Mouse (Mus musculus): Measurements from ENCODE around the gene Fkrp. TPM values are rescaled to one million over a fixed set of nuclear protein-coding genes. Genes with fewer than 3 reads are reported as not detected.
A peak's percentile ranks its signal among the peaks of the same experiment; 100 is the strongest.

Gene Fkrp
- total and polyA plus RNA-seq, 2 experiments from 2014 or later: 50.0 to 81.4 TPM

DNA sequence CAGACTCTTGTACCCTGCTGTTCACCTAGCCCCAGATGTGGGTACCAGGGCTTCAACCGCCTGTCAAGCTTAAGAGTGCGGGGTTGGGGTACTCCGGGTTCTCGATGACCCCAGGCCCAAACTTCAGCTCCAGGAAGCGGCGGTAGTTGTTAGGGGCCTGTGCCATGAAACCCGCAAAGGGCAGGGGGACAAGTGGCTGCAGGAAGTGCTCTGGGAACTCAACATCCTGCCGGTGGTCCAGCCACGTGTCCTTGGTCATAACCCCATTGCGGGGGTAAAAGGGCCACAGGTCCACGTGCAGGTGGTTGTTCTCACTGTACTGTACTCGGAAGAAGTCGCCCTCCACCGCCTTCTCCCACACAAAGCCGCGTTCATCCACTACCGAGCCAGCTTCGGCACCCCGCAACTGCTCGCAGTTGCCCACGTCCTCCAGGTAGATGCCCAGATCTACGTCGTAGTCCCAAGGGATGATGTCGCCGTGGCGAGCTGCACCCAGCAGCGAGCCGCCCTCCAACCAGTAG is 6.1 kb downstream of the Fkrp start:
- ATAC-seq (ENCODE audit: low FRiP score): no peak
- Histone ChIP-seq H3K9ac (replicated peaks; ENCODE audit: low read length, poor library complexity, severe bottlenecking) (peak overlapping the region; percentile 77), H3K36me3 (ENCODE audit: insufficient read depth, low read length) (peaks cover 4% of the 10 kb centered on the region; the same call in 1 of the 2 replicates), H3K27ac (ENCODE audit: low read depth, low read length) (peak overlapping the region; percentile 94), H3K4me2 (ENCODE audit: low read depth, low read length, poor library complexity, severe bottlenecking) (peak overlapping the region; percentile 74), H3K4me3 (ENCODE audit: low read depth, low read length) (peak overlapping the region; percentile 57), H3K27me3 (ENCODE audit: insufficient read depth, low read length) (no peaks in the 10 kb centered on the region), H3K9me3 (ENCODE audit: low read length) (no peaks in the 10 kb centered on the region), H3K4me1 (ENCODE audit: insufficient read depth, low read length) (peaks cover 20% of the 10 kb centered on the region; the same call in 1 of the 2 replicates)
- TF ChIP-seq CTCF (IDR thresholded peaks at IDR 0.05): no peak
- no peak for DNase-seq (ENCODE audit: low spot score)
- WGBS: 49% methylated on average over 28 of the region's 28 CpGs

DNA sequence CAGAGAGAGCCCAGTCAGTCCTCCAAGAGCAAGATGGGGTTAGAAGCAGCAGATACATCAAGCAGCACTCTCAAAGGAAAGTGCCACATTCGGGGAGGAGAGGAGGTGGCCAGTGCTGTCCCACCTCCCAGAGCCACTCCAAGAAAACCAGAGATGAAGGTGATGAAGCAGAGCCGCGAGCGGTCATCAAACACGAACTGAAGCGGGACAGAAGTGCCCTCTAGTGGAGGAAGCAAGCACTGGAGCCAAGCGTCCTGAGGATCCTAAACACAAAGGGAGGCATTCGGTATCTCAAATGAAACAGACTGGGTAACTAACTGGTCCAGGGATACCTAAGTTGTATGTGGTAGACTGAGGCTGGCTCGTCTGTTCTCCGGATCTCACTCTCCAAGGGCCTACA is 6.8 kb downstream of the Fkrp start:
- Histone ChIP-seq H3K4me3 (ENCODE audit: low read depth, low read length) (no peak overlapping the region), H3K9ac (replicated peaks; ENCODE audit: low read length, poor library complexity, severe bottlenecking) (no peak overlapping the region), H3K36me3 (ENCODE audit: insufficient read depth, low read length) (peaks cover 4% of the 10 kb centered on the region; the same call in 1 of the 2 replicates), H3K27ac (ENCODE audit: low read depth, low read length) (peak overlapping the region; percentile 94; the same call in 1 of the 2 replicates), H3K9me3 (ENCODE audit: low read length) (no peaks in the 10 kb centered on the region), H3K27me3 (ENCODE audit: insufficient read depth, low read length) (no peaks in the 10 kb centered on the region), H3K4me2 (ENCODE audit: low read depth, low read length, poor library complexity, severe bottlenecking) (peak overlapping the region; percentile 74), H3K4me1 (ENCODE audit: insufficient read depth, low read length) (peaks cover 19% of the 10 kb centered on the region; the same call in 1 of the 2 replicates)
- ATAC-seq (ENCODE audit: low FRiP score) (no peak), DNase-seq (ENCODE audit: low spot score) (peak; percentile 76)
- WGBS: 20% methylated on average over 10 of the region's 10 CpGs
- TF ChIP-seq CTCF (IDR thresholded peaks at IDR 0.05): peak; percentile 88

DNA sequence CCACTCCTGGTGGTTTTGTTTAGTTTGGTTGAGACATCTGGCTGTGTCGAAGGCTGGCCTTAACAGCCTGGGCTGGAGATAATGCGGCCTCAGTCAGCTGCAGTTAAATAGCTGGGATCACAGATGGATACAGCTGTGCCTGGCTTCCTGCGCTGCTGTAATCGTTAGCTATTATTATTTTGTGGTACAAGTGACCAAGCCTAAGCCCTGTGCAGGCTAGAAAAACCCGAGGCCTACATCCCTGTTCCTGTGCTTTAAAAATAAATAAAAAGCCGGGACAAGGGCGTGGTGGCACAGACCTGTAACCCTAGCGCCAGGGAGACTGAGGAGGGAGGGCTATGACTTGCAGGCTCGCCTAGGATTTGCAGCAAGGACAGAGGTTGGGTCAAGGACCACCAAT is 7.9 kb downstream of the Fkrp start:
- Histone ChIP-seq H3K9ac (replicated peaks; ENCODE audit: low read length, poor library complexity, severe bottlenecking) (no peak overlapping the region), H3K9me3 (ENCODE audit: low read length) (no peaks in the 10 kb centered on the region), H3K27ac (ENCODE audit: low read depth, low read length) (no peak overlapping the region), H3K4me3 (ENCODE audit: low read depth, low read length) (no peak overlapping the region), H3K4me1 (ENCODE audit: insufficient read depth, low read length) (peaks cover 9% of the 10 kb centered on the region; the same call in 1 of the 2 replicates), H3K27me3 (ENCODE audit: insufficient read depth, low read length) (no peaks in the 10 kb centered on the region), H3K4me2 (ENCODE audit: low read depth, low read length, poor library complexity, severe bottlenecking) (no peak overlapping the region), H3K36me3 (ENCODE audit: insufficient read depth, low read length) (peaks cover 4% of the 10 kb centered on the region; the same call in 1 of the 2 replicates)
- WGBS: 86% methylated on average over 9 of the region's 9 CpGs
- TF ChIP-seq CTCF (IDR thresholded peaks at IDR 0.05): no peak
- DNase-seq (ENCODE audit: low spot score) (no peak), ATAC-seq (ENCODE audit: low FRiP score) (no peak)

DNA sequence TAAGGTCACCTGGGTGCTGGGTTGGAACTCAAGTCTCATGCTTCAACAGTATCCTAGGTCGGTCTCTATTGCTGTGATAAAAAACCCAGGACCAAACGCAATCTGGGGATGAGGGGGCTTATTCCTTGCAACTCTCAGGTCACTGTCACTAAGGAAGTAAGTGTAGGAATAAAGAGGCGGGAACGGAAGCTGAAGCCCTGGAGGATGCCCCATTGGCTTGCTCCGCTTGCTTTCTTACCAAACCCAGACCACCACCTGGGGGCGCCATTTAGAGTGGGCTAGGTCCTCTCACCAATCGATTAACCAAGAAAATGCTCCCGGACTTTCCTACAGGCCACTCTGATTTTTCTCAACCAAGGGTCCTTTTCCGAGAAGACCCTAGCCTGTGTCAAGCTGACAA is 8.6 kb downstream of the Fkrp start:
- Histone ChIP-seq H3K4me2 (ENCODE audit: low read depth, low read length, poor library complexity, severe bottlenecking) (no peak overlapping the region), H3K27ac (ENCODE audit: low read depth, low read length) (no peak overlapping the region), H3K4me3 (ENCODE audit: low read depth, low read length) (no peak overlapping the region), H3K27me3 (ENCODE audit: insufficient read depth, low read length) (no peaks in the 10 kb centered on the region), H3K9ac (replicated peaks; ENCODE audit: low read length, poor library complexity, severe bottlenecking) (no peak overlapping the region), H3K4me1 (ENCODE audit: insufficient read depth, low read length) (peaks cover 9% of the 10 kb centered on the region; the same call in 1 of the 2 replicates), H3K9me3 (ENCODE audit: low read length) (no peaks in the 10 kb centered on the region), H3K36me3 (ENCODE audit: insufficient read depth, low read length) (peaks cover 4% of the 10 kb centered on the region; the same call in 1 of the 2 replicates)
- no peak for DNase-seq (ENCODE audit: low spot score)
- ATAC-seq (ENCODE audit: low FRiP score): no peak
- peak; percentile 32 for TF ChIP-seq CTCF (IDR thresholded peaks at IDR 0.05)
- WGBS: 92% methylated on average over 9 of the region's 9 CpGs

DNA sequence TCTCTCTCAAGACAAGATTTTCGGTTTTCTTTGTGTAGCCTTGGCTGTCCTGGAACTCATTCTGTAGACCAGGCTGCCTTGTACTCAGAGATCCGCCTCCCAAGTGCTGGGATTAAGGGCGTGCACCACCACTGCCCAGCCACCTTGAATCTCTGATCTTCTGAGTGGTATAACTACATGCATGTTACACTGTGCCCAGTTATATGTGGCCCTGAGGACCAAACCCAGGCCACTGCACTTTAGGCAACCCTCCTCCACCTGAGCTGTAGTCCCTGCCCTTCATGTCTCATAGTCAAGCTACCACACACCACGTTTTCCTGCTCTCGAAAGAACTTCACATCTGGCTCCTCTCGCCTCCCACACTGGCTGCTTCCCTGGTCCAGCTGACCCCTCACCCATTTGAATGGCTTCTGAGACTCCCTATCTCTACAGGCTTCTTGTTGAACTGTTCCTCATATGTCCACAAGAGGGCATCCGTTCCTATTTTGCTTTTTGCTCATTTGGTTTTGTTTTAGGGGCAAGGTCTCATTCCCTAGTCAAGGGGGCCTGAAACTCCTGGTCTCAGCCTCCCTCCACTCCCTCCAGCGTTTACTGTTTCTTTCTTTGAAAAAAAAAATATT is 12.0 kb downstream of the Fkrp start:
- Histone ChIP-seq H3K9me3 (ENCODE audit: low read length) (no peaks in the 10 kb centered on the region), H3K4me1 (ENCODE audit: insufficient read depth, low read length) (no peaks in the 10 kb centered on the region), H3K27ac (ENCODE audit: low read depth, low read length) (no peak overlapping the region), H3K27me3 (ENCODE audit: insufficient read depth, low read length) (no peaks in the 10 kb centered on the region), H3K4me3 (ENCODE audit: low read depth, low read length) (no peak overlapping the region), H3K36me3 (ENCODE audit: insufficient read depth, low read length) (peaks cover 4% of the 10 kb centered on the region; the same call in 1 of the 2 replicates), H3K4me2 (ENCODE audit: low read depth, low read length, poor library complexity, severe bottlenecking) (no peak overlapping the region), H3K9ac (replicated peaks; ENCODE audit: low read length, poor library complexity, severe bottlenecking) (no peak overlapping the region)
- peak; percentile 54 for DNase-seq (ENCODE audit: low spot score)
- TF ChIP-seq CTCF (IDR thresholded peaks at IDR 0.05): peak; percentile 79
- WGBS: 35% methylated on average over 8 of the region's 8 CpGs
- ATAC-seq (ENCODE audit: low FRiP score): peak; percentile 18; the same call in 1 of the 2 replicates

DNA sequence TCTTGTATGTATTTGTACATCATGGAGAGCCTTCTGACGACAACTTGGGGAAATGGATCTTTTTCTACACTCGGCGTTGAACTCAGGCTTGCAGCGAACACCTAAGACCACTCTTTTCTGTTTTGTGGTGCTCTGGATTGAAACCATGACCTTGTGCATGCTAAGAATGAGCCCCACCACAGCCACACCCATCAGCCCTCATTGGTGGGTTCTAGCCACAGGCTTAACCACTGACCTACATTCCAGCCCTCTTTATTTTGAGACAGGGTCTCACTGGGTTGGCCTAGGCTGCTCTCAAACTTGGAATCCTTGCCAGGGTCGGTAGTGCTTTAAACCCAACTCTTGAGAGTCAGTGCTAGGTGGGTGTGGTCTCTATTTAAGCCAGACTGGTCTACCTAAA is 21.6 kb downstream of the Fkrp start:
- no peak for ATAC-seq (ENCODE audit: low FRiP score)
- Histone ChIP-seq H3K36me3 (ENCODE audit: insufficient read depth, low read length) (no peaks in the 10 kb centered on the region), H3K9ac (replicated peaks; ENCODE audit: low read length, poor library complexity, severe bottlenecking) (no peak overlapping the region), H3K27ac (ENCODE audit: low read depth, low read length) (no peak overlapping the region), H3K9me3 (ENCODE audit: low read length) (no peaks in the 10 kb centered on the region), H3K4me1 (ENCODE audit: insufficient read depth, low read length) (no peaks in the 10 kb centered on the region), H3K27me3 (ENCODE audit: insufficient read depth, low read length) (no peaks in the 10 kb centered on the region), H3K4me3 (ENCODE audit: low read depth, low read length) (no peak overlapping the region), H3K4me2 (ENCODE audit: low read depth, low read length, poor library complexity, severe bottlenecking) (no peak overlapping the region)
- no peak for TF ChIP-seq CTCF (IDR thresholded peaks at IDR 0.05)
- 95% methylated on average over 5 of the region's 5 CpGs for WGBS
- DNase-seq (ENCODE audit: low spot score): no peak

All from midbrain, postnatal 0 days (tissue).